Mouse (Mus musculus) megakaryocyte, embryonic 14.5 days (primary cell): ENCODE results near the gene Cdc42bpb. TPM values are rescaled to one million over a fixed set of nuclear protein-coding genes. Genes with fewer than 3 reads are reported as not detected.

ENCODE experiments used
- H3K27me3 ChIP-seq: replicated peaks from 2 replicates; pipeline ENCODE3; 2012; ENCODE audit warnings: inconsistent platforms
- H3K36me3 ChIP-seq: replicated peaks from 2 replicates; pipeline ENCODE3; 2012; ENCODE audit warnings: low read length, inconsistent platforms, mixed read lengths
- H3K4me1 ChIP-seq: 2 replicates; pipeline ENCODE4 v1.6.1; 2012; ENCODE audit warnings: inconsistent platforms
- H3K4me3 ChIP-seq: replicated peaks from 2 replicates; pipeline ENCODE3; 2012; ENCODE audit warnings: moderate library complexity, mild to moderate bottlenecking, inconsistent platforms
- H3K9me3 ChIP-seq: 2 replicates; pipeline ENCODE4 v1.6.1; 2012; ENCODE audit warnings: inconsistent platforms
- FLI1 ChIP-seq: IDR thresholded peaks from 2 replicates; pipeline ENCODE4 v1.6.1; 2012; ENCODE audit warnings: low read length, inconsistent platforms, mixed read lengths
- GATA1 ChIP-seq: IDR thresholded peaks from 3 replicates; pipeline ENCODE4 v1.6.1; 2012; ENCODE audit warnings: mixed read lengths, low read length, inconsistent platforms, borderline replicate concordance
- polyA plus RNA-seq: library from polyadenylated mRNA; stranded (reverse); fragments of >175 nt; gene quantifications from 2 replicates; pipeline ENCODE4 v1.2.3, GENCODE M21; 2012; ENCODE audit warnings: low replicate concordance; ENCODE audit not compliant: insufficient read depth

Cdc42bpb gene
- polyA plus RNA-seq, 1 experiment: 113 TPM

DNA sequence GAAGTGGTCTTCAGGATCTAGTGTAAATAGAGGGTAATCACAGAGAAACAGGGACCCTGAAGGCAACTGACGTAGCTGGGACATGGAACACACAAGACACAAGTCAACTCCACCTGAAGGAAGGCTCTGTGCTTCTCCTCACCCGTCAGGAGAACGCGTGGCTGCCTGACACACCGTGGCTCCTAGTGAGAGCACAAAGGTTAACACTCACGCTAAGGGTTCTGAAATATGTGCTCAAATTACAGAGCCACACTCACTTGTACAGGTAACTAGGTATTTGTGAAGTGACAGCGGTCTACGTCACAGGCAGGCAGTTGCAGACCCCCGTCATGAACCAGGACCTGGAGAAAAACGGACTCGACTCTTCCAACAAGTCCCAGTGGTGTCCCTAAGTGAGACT, 24.5 kb downstream of the Cdc42bpb start:
- TF ChIP-seq GATA1: no peak
- TF ChIP-seq FLI1: no peak
- H3K4me1 ChIP-seq: peaks cover 40% of the 10 kb centered on the region
- H3K9me3 ChIP-seq: no peaks in the 10 kb centered on the region
- H3K4me3 ChIP-seq: no peak overlapping the region
- peaks cover 16% of the 10 kb centered on the region for H3K36me3 ChIP-seq
- peaks cover 45% of the 10 kb centered on the region for H3K27me3 ChIP-seq

- TF ChIP-seq FLI1 (no peak), GATA1 (no peak)
- Histone ChIP-seq H3K4me3 (no peak overlapping the region), H3K4me1 (peaks cover 39% of the 10 kb centered on the region), H3K9me3 (no peaks in the 10 kb centered on the region), H3K27me3 (peaks cover 42% of the 10 kb centered on the region), H3K36me3 (peaks cover 17% of the 10 kb centered on the region)
Observed at GRCm38 (mm10) chr12:111352520-111352919, 25.0 kb downstream of the Cdc42bpb start.

DNA sequence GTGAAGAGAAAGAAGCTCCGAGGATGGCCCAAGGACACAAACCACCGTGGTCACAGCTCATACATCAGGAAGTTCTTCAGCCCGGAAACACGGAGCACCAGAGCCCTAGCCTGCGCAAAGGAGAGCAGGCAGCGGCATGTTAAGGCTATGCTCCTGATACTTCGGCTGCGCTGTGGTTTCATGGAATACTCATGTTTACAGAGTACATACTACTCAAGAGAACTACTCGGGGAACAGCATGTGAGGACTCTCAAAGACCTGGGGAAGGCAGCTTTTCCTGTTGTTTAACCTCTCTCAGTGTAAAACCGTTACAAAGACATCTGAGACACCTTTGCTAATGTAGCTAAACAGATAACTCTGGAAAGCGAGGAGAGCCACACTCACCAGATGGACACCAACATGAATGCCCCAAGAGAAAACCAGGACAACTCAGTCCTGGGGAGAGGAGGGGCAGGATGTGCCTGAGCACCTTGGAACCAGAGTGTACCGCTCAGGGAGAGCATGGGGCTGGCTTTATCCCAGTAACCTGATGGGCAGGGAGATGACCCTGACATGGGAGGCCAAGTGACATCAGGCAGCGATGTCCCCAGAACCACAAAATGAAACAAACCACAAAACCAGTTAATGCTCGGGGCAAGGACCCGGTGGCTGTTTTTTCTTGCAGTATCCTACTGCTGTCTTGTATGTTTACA, 27.8 kb downstream of the Cdc42bpb start:
- peaks cover 48% of the 10 kb centered on the region for H3K4me1 ChIP-seq
- H3K36me3 ChIP-seq: peaks cover 17% of the 10 kb centered on the region
- H3K27me3 ChIP-seq: peaks cover 35% of the 10 kb centered on the region
- H3K9me3 ChIP-seq: no peaks in the 10 kb centered on the region
- no peak overlapping the region for H3K4me3 ChIP-seq
- no peak for TF ChIP-seq GATA1
- no peak for TF ChIP-seq FLI1

- no peaks in the 10 kb centered on the region for H3K9me3 ChIP-seq
- TF ChIP-seq FLI1 (no peak), GATA1 (no peak)
- peaks cover 42% of the 10 kb centered on the region for H3K36me3 ChIP-seq
- H3K27me3 ChIP-seq: peaks cover 49% of the 10 kb centered on the region
- H3K4me1 ChIP-seq: peaks cover 33% of the 10 kb centered on the region
- H3K4me3 ChIP-seq: no peak overlapping the region
Observed at GRCm38 (mm10) chr12:111343956-111344355, 33.6 kb downstream of the Cdc42bpb start.

GRCm38 (mm10) chr12:111340692-111341091, 36.8 kb downstream of the Cdc42bpb start:
- H3K36me3 ChIP-seq: peaks cover 62% of the 10 kb centered on the region
- no peaks in the 10 kb centered on the region for H3K9me3 ChIP-seq
- peaks cover 48% of the 10 kb centered on the region for H3K4me1 ChIP-seq
- TF ChIP-seq FLI1: no peak
- TF ChIP-seq GATA1: no peak
- H3K27me3 ChIP-seq: peaks cover 48% of the 10 kb centered on the region
- H3K4me3 ChIP-seq: no peak overlapping the region

GRCm38 (mm10) chr12:111337864-111338354, 39.6 kb downstream of the Cdc42bpb start:
- peaks cover 85% of the 10 kb centered on the region for H3K36me3 ChIP-seq

GRCm38 (mm10) chr12:111333020-111333605, 44.4 kb downstream of the Cdc42bpb start:
- Histone ChIP-seq H3K4me1 (peaks cover 69% of the 10 kb centered on the region), H3K4me3 (no peak overlapping the region), H3K36me3 (peaks cover 80% of the 10 kb centered on the region), H3K9me3 (no peaks in the 10 kb centered on the region), H3K27me3 (peaks cover 61% of the 10 kb centered on the region)
- TF ChIP-seq FLI1: no peak
- TF ChIP-seq GATA1: no peak

More at GRCm38 (mm10) chr12:111337864-111338354, 39.6 kb downstream of the Cdc42bpb start:
- H3K4me3 ChIP-seq: peak overlapping the region; percentile 76
- H3K9me3 ChIP-seq: no peaks in the 10 kb centered on the region
- no peak for TF ChIP-seq GATA1
- no peak for TF ChIP-seq FLI1
- peaks cover 66% of the 10 kb centered on the region for H3K4me1 ChIP-seq
- peaks cover 64% of the 10 kb centered on the region for H3K27me3 ChIP-seq

- Histone ChIP-seq H3K4me3 (no peak overlapping the region), H3K4me1 (peaks cover 65% of the 10 kb centered on the region), H3K9me3 (no peaks in the 10 kb centered on the region), H3K36me3 (peaks cover 80% of the 10 kb centered on the region), H3K27me3 (peaks cover 66% of the 10 kb centered on the region)
- no peak for TF ChIP-seq GATA1
Observed at GRCm38 (mm10) chr12:111332443-111332842, 45.1 kb downstream of the Cdc42bpb start.

- H3K36me3 ChIP-seq: peaks cover 88% of the 10 kb centered on the region
- H3K4me1 ChIP-seq: peaks cover 56% of the 10 kb centered on the region
- H3K27me3 ChIP-seq: peaks cover 69% of the 10 kb centered on the region
- no peak overlapping the region for H3K4me3 ChIP-seq
- no peaks in the 10 kb centered on the region for H3K9me3 ChIP-seq
- no peak for TF ChIP-seq GATA1
- no peak for TF ChIP-seq FLI1
Observed at GRCm38 (mm10) chr12:111331573-111331972, 45.9 kb downstream of the Cdc42bpb start.

- TF ChIP-seq GATA1 (no peak), FLI1 (no peak)
- Histone ChIP-seq H3K4me3 (peak overlapping the region; percentile 64), H3K27me3 (peaks cover 60% of the 10 kb centered on the region), H3K4me1 (peaks cover 40% of the 10 kb centered on the region), H3K36me3 (peaks cover 88% of the 10 kb centered on the region), H3K9me3 (peaks cover 11% of the 10 kb centered on the region)
Observed at GRCm38 (mm10) chr12:111329281-111329680, 48.2 kb downstream of the Cdc42bpb start.
